Mouse (Mus musculus) spleen, adult 12 weeks (tissue): ENCODE measurements around the gene Srgap3.

Experiments
- DNase-seq: peaks from one replicate; pipeline ENCODE4 v3.0.0; 2022; ENCODE audit warnings: low spot score

Gene Srgap3

GRCm38 (mm10) chr6:112946895-112947436 lies at the start of gene Srgap3:
Gene Srgap3, minus strand, starts transcription at chr6:112947266.
- DNase-seq: peak; percentile 7

- no peak for DNase-seq
Observed at GRCm38 (mm10) chr6:112995708-112996107, 48.6 kb upstream of the Srgap3 start.

- no peak for DNase-seq
Observed at GRCm38 (mm10) chr6:112990119-112990518, 43.1 kb upstream of the Srgap3 start.

GRCm38 (mm10) chr6:112985362-112986314 lies 38.6 kb upstream of the Srgap3 start:
- DNase-seq: no peak

- DNase-seq: no peak
Observed at GRCm38 (mm10) chr6:112982241-112982640, 35.2 kb upstream of the Srgap3 start.

DNA sequence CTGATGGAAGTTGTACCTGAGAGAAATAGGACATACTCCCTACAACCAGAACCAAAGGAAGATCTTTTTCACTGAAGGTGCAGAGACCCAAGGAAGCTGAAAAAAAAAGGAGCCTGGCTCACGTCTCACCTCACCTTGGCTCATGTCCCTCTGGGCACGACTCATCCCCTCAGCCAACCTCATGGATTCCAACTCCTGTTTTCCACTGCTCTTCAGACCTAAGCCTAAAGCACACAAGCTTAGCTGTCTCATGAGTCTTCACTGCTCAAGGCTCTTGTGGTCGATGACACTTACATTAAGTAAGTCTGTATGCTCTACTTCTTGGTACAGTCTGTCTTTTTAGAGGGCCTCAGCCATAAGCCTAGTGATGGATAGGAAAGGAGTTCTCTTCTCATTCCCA lies 31.9 kb upstream of the Srgap3 start:
- DNase-seq: no peak

DNA sequence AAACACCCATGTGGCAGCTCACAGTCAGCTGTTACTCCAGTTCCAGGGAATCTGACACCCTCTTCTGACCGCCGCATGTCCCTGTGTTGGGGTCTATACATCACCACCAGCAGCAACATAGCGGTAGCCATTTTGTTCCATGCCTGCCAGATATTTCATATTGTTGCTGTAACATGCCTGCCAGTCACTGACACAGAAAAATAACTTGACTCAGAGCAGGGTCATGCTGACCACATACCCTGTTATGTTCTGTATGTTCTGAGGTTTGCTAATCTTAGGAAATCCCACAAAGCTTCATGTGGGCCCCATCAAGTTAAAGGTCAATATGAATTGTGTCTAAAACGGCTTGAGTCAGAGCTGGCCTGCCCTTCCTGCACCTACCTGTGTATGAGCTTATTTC lies 30.2 kb upstream of the Srgap3 start:
- no peak for DNase-seq

- no peak for DNase-seq
Observed at GRCm38 (mm10) chr6:112976541-112976940, 29.5 kb upstream of the Srgap3 start.

GRCm38 (mm10) chr6:112976136-112976535 lies 29.1 kb upstream of the Srgap3 start:
- no peak for DNase-seq

- no peak for DNase-seq
Observed at GRCm38 (mm10) chr6:112973786-112974720, 27.0 kb upstream of the Srgap3 start.

GRCm38 (mm10) chr6:112972858-112973631 lies 26.0 kb upstream of the Srgap3 start:
- DNase-seq: no peak

- DNase-seq: no peak
Observed at GRCm38 (mm10) chr6:112972127-112972526, 25.1 kb upstream of the Srgap3 start.

GRCm38 (mm10) chr6:112971116-112971768 lies 24.2 kb upstream of the Srgap3 start:
- DNase-seq: no peak

DNA sequence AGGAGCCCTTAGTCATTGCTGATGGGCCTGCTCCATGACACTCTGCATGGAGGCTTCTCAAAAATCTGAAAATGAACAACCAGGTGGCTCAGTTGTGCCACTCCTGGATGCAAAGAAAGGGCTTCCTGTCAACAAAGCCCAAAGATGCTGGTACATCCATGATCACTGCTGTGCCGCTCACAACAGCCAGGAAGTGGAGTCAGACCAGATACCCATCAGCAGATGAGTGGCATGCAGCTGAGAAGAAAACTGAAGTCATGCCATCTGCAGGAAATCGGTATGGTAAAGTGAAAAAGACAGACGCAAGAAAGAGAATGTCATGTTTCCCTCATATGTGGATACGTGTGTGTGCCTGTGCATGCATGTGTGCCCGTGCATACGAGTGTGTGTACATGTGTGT lies 20.3 kb upstream of the Srgap3 start:
- DNase-seq: no peak

DNA sequence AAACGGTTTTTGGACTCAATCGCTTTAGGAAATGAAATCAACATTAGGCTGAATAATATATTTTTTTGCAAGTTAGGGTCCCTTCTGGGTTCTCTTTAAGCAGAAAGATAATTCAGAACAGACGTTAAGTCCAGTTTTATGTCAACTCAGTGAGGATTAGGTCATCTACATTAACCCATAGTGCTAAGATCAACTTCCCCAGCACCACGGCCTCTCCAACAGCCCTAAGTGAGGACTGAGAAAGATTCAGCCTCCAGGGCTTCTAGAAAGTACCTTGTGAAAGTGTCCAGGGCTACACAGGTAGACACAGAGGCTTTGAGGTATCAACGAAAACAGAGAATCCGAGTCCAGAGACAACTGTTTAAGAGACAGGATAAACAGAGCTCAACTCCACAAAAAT lies 11.3 kb upstream of the Srgap3 start:
- DNase-seq: no peak

- DNase-seq: no peak
Observed at GRCm38 (mm10) chr6:112957583-112958280, 10.7 kb upstream of the Srgap3 start.

- DNase-seq: no peak
Observed at GRCm38 (mm10) chr6:112955773-112956172, 8.7 kb upstream of the Srgap3 start.

DNA sequence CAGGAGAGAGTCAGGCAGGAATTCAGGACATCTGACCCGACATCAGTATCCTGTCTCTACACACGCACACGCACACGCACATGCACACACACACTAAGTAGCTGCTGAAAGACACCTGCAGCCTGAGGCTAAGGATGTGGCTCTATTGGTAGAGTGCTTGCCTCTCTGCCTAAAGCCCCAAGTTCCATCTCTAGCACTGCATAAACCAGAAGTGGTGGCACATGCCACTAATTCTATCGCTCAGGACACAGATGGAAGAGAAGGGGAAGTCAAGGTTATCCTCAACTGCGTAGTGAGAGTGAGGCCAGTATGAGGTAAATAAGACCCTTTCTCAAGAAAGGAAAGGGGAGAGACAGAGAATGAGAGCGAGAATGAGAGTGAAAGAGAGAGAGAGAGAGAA lies 6.8 kb upstream of the Srgap3 start:
- DNase-seq: no peak

- DNase-seq: no peak
Observed at GRCm38 (mm10) chr6:112951254-112951653, 4.2 kb upstream of the Srgap3 start.
